Mouse (Mus musculus) spleen, postnatal 4 days (tissue): Measurements from ENCODE around the gene Bloc1s4.

ENCODE experiments used
- DNase-seq, 2 experiments: peaks; one replicate each; pipeline ENCODE4 v3.0.0; 2022; ENCODE audit warnings: low spot score in 2 of 2

The Bloc1s4 gene

GRCm38 (mm10) chr5:36719601-36720000, 28.8 kb downstream of the Bloc1s4 start:
- DNase-seq, result no peak

- DNase-seq, result no peak
Observed at GRCm38 (mm10) chr5:36719135-36719534, 29.3 kb downstream of the Bloc1s4 start.

GRCm38 (mm10) chr5:36717889-36718288, 30.6 kb downstream of the Bloc1s4 start:
- DNase-seq, result no peak

- no peak for DNase-seq
Observed at GRCm38 (mm10) chr5:36716816-36717215, 31.6 kb downstream of the Bloc1s4 start.

- no peak for DNase-seq
Observed at GRCm38 (mm10) chr5:36714832-36715231, 33.6 kb downstream of the Bloc1s4 start.

- no peak for DNase-seq
Observed at GRCm38 (mm10) chr5:36713693-36714092, 34.8 kb downstream of the Bloc1s4 start.

GRCm38 (mm10) chr5:36712553-36713534, 35.6 kb downstream of the Bloc1s4 start:
- peak; percentile 92 to 94 for DNase-seq

GRCm38 (mm10) chr5:36711863-36712262, 36.6 kb downstream of the Bloc1s4 start:
- no peak for DNase-seq

GRCm38 (mm10) chr5:36705792-36706191, 42.7 kb downstream of the Bloc1s4 start:
- DNase-seq, result no peak

- DNase-seq, result no peak
Observed at GRCm38 (mm10) chr5:36705390-36705789, 43.1 kb downstream of the Bloc1s4 start.

GRCm38 (mm10) chr5:36704684-36705083, 43.8 kb downstream of the Bloc1s4 start:
- no peak for DNase-seq

- no peak for DNase-seq
Observed at GRCm38 (mm10) chr5:36700939-36701620, 47.4 kb downstream of the Bloc1s4 start.

- no peak for DNase-seq
Observed at GRCm38 (mm10) chr5:36698689-36699088, 49.8 kb downstream of the Bloc1s4 start.

- no peak for DNase-seq
Observed at GRCm38 (mm10) chr5:36698067-36698670, 50.3 kb downstream of the Bloc1s4 start.
